Mouse (Mus musculus) embryonic facial prominence, embryonic 15.5 days (tissue): ENCODE measurements around the gene Inha. TPM values are rescaled to one million over a fixed set of nuclear protein-coding genes. Genes with fewer than 3 reads are reported as not detected.
A peak's percentile ranks its signal among the peaks of the same experiment; 100 is the strongest.

Experiments used
- ATAC-seq: fragments of 200-750 bp; cut with Nextera tagmentation; 2 replicates; pipeline ENCODE4 v1.8.0; 2017; ENCODE audit warnings: low read depth, moderate TSS enrichment; ENCODE audit not compliant: insufficient number of reproducible peaks, low FRiP score, low TSS enrichment
- H3K27ac ChIP-seq: fragments of 300-500 bp; sonication (generic); replicated peaks from 2 replicates; pipeline ENCODE4 v1.5.1; 2015; ENCODE audit warnings: mild to moderate bottlenecking, inconsistent platforms
- H3K27me3 ChIP-seq: fragments of 300-500 bp; sonication (generic); 2 replicates; pipeline ENCODE4 v1.6.1; 2015; ENCODE audit warnings: inconsistent platforms
- H3K36me3 ChIP-seq: fragments of 300-500 bp; sonication (generic); 2 replicates; pipeline ENCODE4 v1.6.1; 2015; ENCODE audit warnings: mild to moderate bottlenecking, inconsistent platforms
- H3K4me1 ChIP-seq: fragments of 300-500 bp; sonication (generic); 2 replicates; pipeline ENCODE4 v1.6.1; 2015; ENCODE audit warnings: inconsistent platforms
- H3K4me2 ChIP-seq: fragments of 300-500 bp; sonication (generic); replicated peaks from 2 replicates; pipeline ENCODE4 v1.6.1; 2015; ENCODE audit warnings: mild to moderate bottlenecking, inconsistent platforms
- H3K4me3 ChIP-seq: fragments of 300-500 bp; sonication (generic); replicated peaks from 2 replicates; pipeline ENCODE4 v1.5.1; 2015; ENCODE audit warnings: mild to moderate bottlenecking, inconsistent platforms
- H3K9ac ChIP-seq: fragments of 300-500 bp; sonication (generic); 2 replicates; pipeline ENCODE4 v1.6.1; 2015; ENCODE audit warnings: inconsistent platforms
- H3K9me3 ChIP-seq: fragments of 300-500 bp; sonication (generic); replicated peaks from 2 replicates; pipeline ENCODE4 v1.6.1; 2016; ENCODE audit warnings: inconsistent platforms
- WGBS: fragments of 180-500 bp; shearing (Covaris S2); methylation state at CpG from one replicate; pipeline ENCODE4 v1.1.7; 2015; 5-methylcytosine and 5-hydroxymethylcytosine counted together
- polyA plus RNA-seq: library from polyadenylated mRNA; unstranded; fragments of >200 nt; fragmentation: Nextera tagmentation; extraction: Ambion mirVana; gene quantifications from 2 replicates; pipeline ENCODE4 v1.2.1, GENCODE M21; 2015

Gene Inha
- polyA plus RNA-seq, 1 experiment from 2014 or later = 15.7 TPM

- no peak for ATAC-seq
- H3K4me2 ChIP-seq = peak overlapping the region; percentile 73
- WGBS = 10% methylated on average over 35 of the region's 35 CpGs
Measured at GRCm38 (mm10) chr1:75477264-75477965, 29.5 kb upstream of the Inha start.

GRCm38 (mm10) chr1:75477966-75478290 lies 28.9 kb upstream of the Inha start:
- 42% methylated on average over 3 of the region's 3 CpGs for WGBS
- Histone ChIP-seq H3K9me3 (no peaks in the 10 kb centered on the region), H3K36me3 (peaks cover 40% of the 10 kb centered on the region), H3K27me3 (peaks cover 29% of the 10 kb centered on the region), H3K27ac (no peak overlapping the region), H3K4me1 (peaks cover 35% of the 10 kb centered on the region), H3K4me3 (peak overlapping the region; percentile 79), H3K9ac (no peak overlapping the region), H3K4me2 (peak overlapping the region; percentile 73)
- ATAC-seq = no peak

More at GRCm38 (mm10) chr1:75477264-75477965, 29.5 kb upstream of the Inha start:
- H3K4me3 ChIP-seq = peak overlapping the region; percentile 79
- H3K36me3 ChIP-seq = peaks cover 45% of the 10 kb centered on the region
- no peak overlapping the region for H3K9ac ChIP-seq
- H3K4me1 ChIP-seq = peaks cover 35% of the 10 kb centered on the region
- H3K9me3 ChIP-seq = no peaks in the 10 kb centered on the region
- peaks cover 24% of the 10 kb centered on the region for H3K27me3 ChIP-seq
- H3K27ac ChIP-seq = no peak overlapping the region

DNA sequence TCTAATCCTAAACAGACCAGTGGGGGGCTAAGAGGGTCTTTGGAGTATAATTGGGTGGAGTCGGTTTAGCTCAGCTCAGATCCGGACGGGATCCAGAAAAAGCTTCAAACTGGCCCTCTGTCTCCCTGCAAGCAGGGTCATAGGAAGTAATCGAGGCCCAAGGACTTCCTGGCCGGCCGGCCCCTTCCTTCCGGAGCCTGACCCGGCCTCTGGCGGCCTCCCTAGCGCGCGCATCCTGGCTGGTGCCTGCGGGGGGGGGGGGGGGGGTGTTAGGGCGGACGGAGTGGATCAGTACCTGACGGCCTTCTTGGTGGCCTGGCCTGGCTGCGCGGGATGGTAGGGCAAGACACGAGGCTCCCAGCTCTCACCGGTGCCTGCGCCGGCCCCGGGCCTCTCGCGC lies 28.4 kb upstream of the Inha start:
- Histone ChIP-seq H3K4me1 (peaks cover 35% of the 10 kb centered on the region), H3K4me3 (peak overlapping the region; percentile 79), H3K27ac (peak overlapping the region; percentile 86), H3K27me3 (peaks cover 35% of the 10 kb centered on the region), H3K4me2 (peak overlapping the region; percentile 73), H3K9ac (peak overlapping the region; percentile 54), H3K9me3 (no peaks in the 10 kb centered on the region), H3K36me3 (peaks cover 35% of the 10 kb centered on the region)
- no peak for ATAC-seq
- under 1% methylated on average over 20 of the region's 25 CpGs for WGBS

DNA sequence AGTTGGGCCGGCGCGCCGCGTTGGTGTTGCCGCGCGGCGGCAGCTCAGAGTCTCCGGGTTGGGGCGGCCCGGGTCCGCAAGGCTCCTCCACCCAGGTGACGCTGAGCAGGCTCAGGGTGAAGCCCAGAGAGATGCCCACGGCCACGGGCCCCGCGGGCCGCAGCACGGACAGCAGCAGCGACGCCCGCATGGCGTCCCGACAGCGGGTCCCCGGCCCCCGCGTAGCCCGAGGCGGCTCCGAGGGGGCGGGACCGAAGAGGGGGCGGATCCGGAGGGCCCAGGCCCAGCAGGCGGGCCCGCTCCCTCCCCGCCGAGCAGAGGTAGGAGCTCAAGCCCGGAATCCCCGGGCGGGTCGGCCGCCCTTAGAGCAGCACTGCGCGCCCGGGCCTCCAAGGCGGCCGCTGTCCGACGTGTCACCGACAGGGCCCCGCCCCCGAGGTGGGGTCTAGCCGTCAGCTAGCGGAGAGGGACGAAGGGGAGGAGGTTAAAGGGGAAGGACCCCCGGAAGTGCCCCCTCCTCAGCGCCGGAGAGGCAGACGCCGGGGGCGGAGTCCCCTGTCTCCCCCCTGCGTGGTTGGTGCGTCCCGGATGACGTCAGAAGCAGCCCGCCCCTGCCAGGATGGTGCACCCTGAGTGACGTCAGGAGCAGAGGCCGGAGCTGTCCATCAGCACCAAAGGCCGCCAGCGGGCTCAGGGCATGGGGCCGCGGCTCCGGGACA lies 27.8 kb upstream of the Inha start, which contains the start of the genes Chpf and Tmem198:
Gene Chpf, minus strand, starts transcription at position 392 of the 719 bp plus-strand sequence.
Gene Tmem198, plus strand, starts transcription at position 617 of the 719 bp plus-strand sequence.
- H3K27me3 ChIP-seq = peaks cover 40% of the 10 kb centered on the region
- under 1% methylated on average over 75 of the region's 76 CpGs for WGBS
- peak; percentile 93 for ATAC-seq

GRCm38 (mm10) chr1:75479635-75479989 lies 27.3 kb upstream of the Inha start:
- H3K27me3 ChIP-seq = peaks cover 46% of the 10 kb centered on the region
- H3K4me1 ChIP-seq = peaks cover 30% of the 10 kb centered on the region
- H3K9ac ChIP-seq = 0 out of 2 replicates have a peak overlapping the region, but pooled peaks have one; percentile 1
- H3K36me3 ChIP-seq = peaks cover 25% of the 10 kb centered on the region
- H3K4me3 ChIP-seq = peak overlapping the region; percentile 79
- no peaks in the 10 kb centered on the region for H3K9me3 ChIP-seq
- no peak overlapping the region for H3K27ac ChIP-seq
- ATAC-seq = no peak
- peak overlapping the region; percentile 73 for H3K4me2 ChIP-seq
- WGBS = 1% methylated on average over 24 of the region's 24 CpGs

More for the DNA sequence above, 27.8 kb upstream of the Inha start, which contains the start of the genes Chpf and Tmem198:
- Histone ChIP-seq H3K36me3 (peaks cover 30% of the 10 kb centered on the region), H3K27ac (peak within 1 kb of the TSS; percentile 86), H3K9me3 (no peaks in the 10 kb centered on the region), H3K4me3 (peak within 1 kb of the TSS; percentile 79), H3K9ac (peak within 1 kb of the TSS; percentile 54), H3K4me1 (peaks cover 32% of the 10 kb centered on the region), H3K4me2 (peak within 1 kb of the TSS; percentile 73)

GRCm38 (mm10) chr1:75480036-75480435 lies 26.8 kb upstream of the Inha start:
- H3K4me3 ChIP-seq = peak overlapping the region; percentile 79
- no peak overlapping the region for H3K27ac ChIP-seq
- 17% methylated on average over 13 of the region's 13 CpGs for WGBS
- H3K4me1 ChIP-seq = peaks cover 26% of the 10 kb centered on the region
- H3K9me3 ChIP-seq = no peaks in the 10 kb centered on the region
- H3K4me2 ChIP-seq = peak overlapping the region; percentile 73
- peaks cover 21% of the 10 kb centered on the region for H3K36me3 ChIP-seq
- H3K27me3 ChIP-seq = peaks cover 50% of the 10 kb centered on the region
- H3K9ac ChIP-seq = no peak overlapping the region
- ATAC-seq = no peak

- H3K27me3 ChIP-seq = peaks cover 57% of the 10 kb centered on the region
Measured at GRCm38 (mm10) chr1:75480735-75481134, 26.1 kb upstream of the Inha start.

GRCm38 (mm10) chr1:75486561-75486960 lies 20.3 kb upstream of the Inha start:
- peaks cover 17% of the 10 kb centered on the region for H3K36me3 ChIP-seq
- H3K9me3 ChIP-seq = no peaks in the 10 kb centered on the region
- H3K9ac ChIP-seq = no peak overlapping the region
- 11% methylated on average over 24 of the region's 24 CpGs for WGBS
- no peak for ATAC-seq
- peak overlapping the region; percentile 49; the same call in 1 of the 2 replicates for H3K4me3 ChIP-seq
- peaks cover 74% of the 10 kb centered on the region for H3K27me3 ChIP-seq
- no peak overlapping the region for H3K27ac ChIP-seq
- peak overlapping the region; percentile 81 for H3K4me2 ChIP-seq
- H3K4me1 ChIP-seq = peaks cover 17% of the 10 kb centered on the region

More at GRCm38 (mm10) chr1:75480735-75481134, 26.1 kb upstream of the Inha start:
- Histone ChIP-seq H3K9me3 (no peaks in the 10 kb centered on the region), H3K36me3 (peaks cover 14% of the 10 kb centered on the region), H3K4me2 (no peak overlapping the region), H3K9ac (no peak overlapping the region), H3K4me1 (peaks cover 26% of the 10 kb centered on the region), H3K4me3 (no peak overlapping the region), H3K27ac (no peak overlapping the region)
- ATAC-seq = no peak
- 83% methylated on average over 7 of the region's 7 CpGs for WGBS

GRCm38 (mm10) chr1:75487040-75487404 lies 19.9 kb upstream of the Inha start:
- Histone ChIP-seq H3K4me3 (peak overlapping the region; percentile 49), H3K9ac (no peak overlapping the region), H3K4me2 (peak overlapping the region; percentile 81), H3K27me3 (peaks cover 71% of the 10 kb centered on the region), H3K36me3 (peaks cover 22% of the 10 kb centered on the region), H3K9me3 (no peaks in the 10 kb centered on the region), H3K4me1 (peaks cover 17% of the 10 kb centered on the region), H3K27ac (no peak overlapping the region)
- ATAC-seq = no peak; the same call in 1 of the 2 replicates
- WGBS = 2% methylated on average over 13 of the region's 13 CpGs

GRCm38 (mm10) chr1:75487405-75488161 lies 19.3 kb upstream of the Inha start:
- Histone ChIP-seq H3K9me3 (no peaks in the 10 kb centered on the region), H3K36me3 (peaks cover 28% of the 10 kb centered on the region), H3K4me1 (peaks cover 17% of the 10 kb centered on the region), H3K27me3 (peaks cover 66% of the 10 kb centered on the region), H3K9ac (no peak overlapping the region), H3K27ac (no peak overlapping the region), H3K4me2 (peak overlapping the region; percentile 81), H3K4me3 (peak overlapping the region; percentile 49)
- peak; percentile 63 for ATAC-seq
- WGBS = under 1% methylated on average over 62 of the region's 62 CpGs
